Mouse (Mus musculus): ENCODE results near the gene F2rl1. TPM values are rescaled to one million over a fixed set of nuclear protein-coding genes. Genes with fewer than 3 reads are reported as not detected.
"Not testable (repeated sequence)": the region's sequence is repeated elsewhere in the genome, so short reads cannot be mapped to it uniquely, and the experiment has no call there.

Gene F2rl1
- polyA plus RNA-seq, 1 experiment = 0.42 TPM

DNA sequence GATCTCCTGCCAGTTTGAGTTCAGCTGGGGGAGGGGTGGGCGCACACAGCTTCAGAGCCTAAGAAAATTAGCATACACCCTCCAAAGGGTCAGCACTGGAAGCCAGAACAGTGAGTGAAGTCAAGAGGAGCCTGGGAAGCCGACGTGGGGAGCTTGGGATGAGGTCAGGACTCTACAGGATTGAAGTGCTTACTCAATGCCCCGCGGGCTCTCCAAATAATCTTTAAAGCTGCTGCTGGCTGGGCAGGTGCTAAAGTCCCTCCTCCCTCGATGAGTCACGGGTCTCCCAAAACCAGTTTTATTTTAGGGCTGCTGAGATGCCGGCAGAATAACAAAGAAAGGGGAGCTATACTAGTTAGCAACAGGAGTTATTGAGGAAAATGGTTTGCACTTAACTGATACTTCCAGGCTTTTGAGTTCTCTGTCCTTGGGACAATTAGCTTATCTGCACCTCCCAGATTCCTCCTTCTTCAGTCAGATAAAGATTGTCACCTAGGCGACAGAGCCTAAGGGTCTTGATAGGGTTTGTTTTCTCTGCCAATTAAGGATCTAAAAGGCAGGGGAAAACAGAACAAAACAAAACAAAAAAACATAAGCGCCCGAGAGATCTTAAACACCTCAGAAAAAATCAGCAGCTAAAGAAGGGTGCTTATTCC, 10.6 kb upstream of the F2rl1 start:
- TF ChIP-seq POLR2A (IDR thresholded peaks at IDR 0.05; ENCODE audit: extremely low read depth, insufficient read depth, low read length) = no peak
- TF ChIP-seq CTCF (IDR thresholded peaks at IDR 0.05; ENCODE audit: extremely low read depth, insufficient read depth, low read length) = no peak
- no peak overlapping the region for H3K4me3 ChIP-seq (ENCODE audit: insufficient read depth, low read length)
- H3K27ac ChIP-seq (ENCODE audit: insufficient read depth, low read length) = no peak overlapping the region
- no peaks in the 10 kb centered on the region for H3K4me1 ChIP-seq (ENCODE audit: control insufficient read depth, insufficient read depth, low read length)

GRCm38 (mm10) chr13:95535026-95535425, 10.0 kb upstream of the F2rl1 start:
- no peak overlapping the region for H3K4me3 ChIP-seq (ENCODE audit: insufficient read depth, low read length)
- TF ChIP-seq CTCF (IDR thresholded peaks at IDR 0.05; ENCODE audit: extremely low read depth, insufficient read depth, low read length) = no peak
- TF ChIP-seq POLR2A (IDR thresholded peaks at IDR 0.05; ENCODE audit: extremely low read depth, insufficient read depth, low read length) = no peak
- H3K27ac ChIP-seq (ENCODE audit: insufficient read depth, low read length) = no peak overlapping the region
- no peaks in the 10 kb centered on the region for H3K4me1 ChIP-seq (ENCODE audit: control insufficient read depth, insufficient read depth, low read length)

DNA sequence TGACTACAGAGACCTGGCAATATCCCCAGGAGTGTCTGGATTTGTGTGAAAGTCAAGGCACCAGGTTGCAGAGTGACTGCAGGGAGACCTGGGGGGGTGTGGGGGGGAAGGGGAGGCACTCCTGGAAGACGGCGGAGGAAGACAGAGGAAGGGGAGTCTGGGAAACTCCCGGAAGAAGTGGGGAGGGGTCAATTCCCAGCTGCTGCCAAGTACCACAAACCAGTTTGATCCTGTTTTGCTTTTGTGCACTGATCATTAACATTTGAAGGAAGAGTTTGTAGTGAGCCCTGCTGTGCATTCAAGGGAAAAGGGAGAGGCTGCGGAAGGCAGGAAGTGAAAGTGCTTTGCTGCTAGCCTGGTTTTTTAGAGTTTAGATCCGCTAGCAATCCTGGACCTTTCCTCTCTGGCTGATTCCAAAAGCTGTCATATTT, 9.1 kb upstream of the F2rl1 start:
- TF ChIP-seq CTCF (IDR thresholded peaks at IDR 0.05; ENCODE audit: extremely low read depth, insufficient read depth, low read length) = no peak
- no peak for TF ChIP-seq POLR2A (IDR thresholded peaks at IDR 0.05; ENCODE audit: extremely low read depth, insufficient read depth, low read length)
- H3K4me1 ChIP-seq (ENCODE audit: control insufficient read depth, insufficient read depth, low read length) = no peaks in the 10 kb centered on the region
- H3K4me3 ChIP-seq (ENCODE audit: insufficient read depth, low read length) = no peak overlapping the region
- no peak overlapping the region for H3K27ac ChIP-seq (ENCODE audit: insufficient read depth, low read length)

- H3K4me3 ChIP-seq (ENCODE audit: insufficient read depth, low read length) = no peak overlapping the region
- TF ChIP-seq POLR2A (IDR thresholded peaks at IDR 0.05; ENCODE audit: extremely low read depth, insufficient read depth, low read length) (no peak), CTCF (IDR thresholded peaks at IDR 0.05; ENCODE audit: extremely low read depth, insufficient read depth, low read length) (no peak)
- H3K27ac ChIP-seq (ENCODE audit: insufficient read depth, low read length) = no peak overlapping the region
- H3K4me1 ChIP-seq (ENCODE audit: control insufficient read depth, insufficient read depth, low read length) = no peaks in the 10 kb centered on the region
These were observed 8.6 kb upstream of the F2rl1 start for GRCm38 (mm10) chr13:95533640-95534039.

- not testable (repeated sequence) for H3K4me1 ChIP-seq (ENCODE audit: control insufficient read depth, insufficient read depth, low read length); H3K27ac ChIP-seq (ENCODE audit: insufficient read depth, low read length); H3K4me3 ChIP-seq (ENCODE audit: insufficient read depth, low read length)
These were observed 8.1 kb upstream of the F2rl1 start for GRCm38 (mm10) chr13:95533121-95533520.

DNA sequence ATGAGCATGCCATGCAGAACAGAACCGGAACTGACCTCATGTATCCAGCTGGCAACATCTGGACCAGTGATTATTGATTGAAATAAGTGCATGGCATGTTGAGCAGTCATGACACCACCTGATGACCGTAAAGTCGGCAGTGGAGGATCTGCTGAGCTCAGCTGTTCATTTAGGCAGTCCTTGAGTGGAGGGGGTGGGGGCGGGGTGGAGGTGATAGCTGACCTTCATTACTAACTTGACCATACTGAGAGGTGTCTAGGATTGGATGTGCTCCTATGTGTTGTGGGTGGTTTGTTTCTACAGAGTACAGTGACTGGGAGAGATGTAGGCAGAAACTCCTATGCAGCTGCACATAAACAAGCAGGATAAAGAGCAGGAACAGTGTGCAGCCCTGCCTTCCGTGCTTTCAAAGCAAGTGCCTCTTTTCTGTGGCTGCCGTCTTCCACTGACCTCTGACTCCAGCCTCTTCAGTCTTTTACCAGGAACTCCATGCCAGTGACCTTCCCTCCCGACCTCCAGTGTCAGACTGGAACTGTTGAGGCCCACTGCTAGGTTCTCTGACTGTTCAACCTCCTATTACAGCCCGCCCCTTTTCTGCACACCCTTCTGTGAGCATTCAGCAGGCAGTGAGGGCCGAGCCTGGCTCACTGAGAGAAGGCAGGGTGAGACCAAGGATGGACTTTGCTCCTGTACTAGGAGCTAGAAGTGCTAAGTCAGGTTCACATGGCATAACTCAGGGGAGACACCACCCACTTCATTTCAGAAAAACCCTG, 6.4 kb upstream of the F2rl1 start:
- TF ChIP-seq CTCF (IDR thresholded peaks at IDR 0.05; ENCODE audit: extremely low read depth, insufficient read depth, low read length) (no peak), POLR2A (IDR thresholded peaks at IDR 0.05; ENCODE audit: extremely low read depth, insufficient read depth, low read length) (no peak)
- Histone ChIP-seq H3K27ac (ENCODE audit: insufficient read depth, low read length) (no peak overlapping the region), H3K4me1 (ENCODE audit: control insufficient read depth, insufficient read depth, low read length) (no peaks in the 10 kb centered on the region), H3K4me3 (ENCODE audit: insufficient read depth, low read length) (no peak overlapping the region)

- Histone ChIP-seq H3K4me1 (ENCODE audit: control insufficient read depth, insufficient read depth, low read length) (no peaks in the 10 kb centered on the region; the same call in 1 of the 2 replicates), H3K27ac (ENCODE audit: insufficient read depth, low read length) (no peak overlapping the region), H3K4me3 (ENCODE audit: insufficient read depth, low read length) (no peak overlapping the region)
- TF ChIP-seq CTCF (IDR thresholded peaks at IDR 0.05; ENCODE audit: extremely low read depth, insufficient read depth, low read length) (no peak), POLR2A (IDR thresholded peaks at IDR 0.05; ENCODE audit: extremely low read depth, insufficient read depth, low read length) (no peak)
These were observed 4.2 kb upstream of the F2rl1 start for GRCm38 (mm10) chr13:95529246-95529645.

- Histone ChIP-seq H3K4me3 (ENCODE audit: insufficient read depth, low read length) (peak overlapping the region; percentile 9; the same call in 1 of the 2 replicates), H3K4me1 (ENCODE audit: control insufficient read depth, insufficient read depth, low read length) (no peaks in the 10 kb centered on the region; the same call in 1 of the 2 replicates), H3K27ac (ENCODE audit: insufficient read depth, low read length) (no peak overlapping the region)
- TF ChIP-seq CTCF (IDR thresholded peaks at IDR 0.05; ENCODE audit: extremely low read depth, insufficient read depth, low read length) (no peak), POLR2A (IDR thresholded peaks at IDR 0.05; ENCODE audit: extremely low read depth, insufficient read depth, low read length) (no peak)
These were observed 678 bp downstream of the F2rl1 start for GRCm38 (mm10) chr13:95524424-95524673.

- peak overlapping the region; percentile 9; the same call in 1 of the 2 replicates for H3K4me3 ChIP-seq (ENCODE audit: insufficient read depth, low read length)
- H3K4me1 ChIP-seq (ENCODE audit: control insufficient read depth, insufficient read depth, low read length) = no peaks in the 10 kb centered on the region; the same call in 1 of the 2 replicates
- no peak for TF ChIP-seq POLR2A (IDR thresholded peaks at IDR 0.05; ENCODE audit: extremely low read depth, insufficient read depth, low read length)
- no peak for TF ChIP-seq CTCF (IDR thresholded peaks at IDR 0.05; ENCODE audit: extremely low read depth, insufficient read depth, low read length)
- no peak overlapping the region for H3K27ac ChIP-seq (ENCODE audit: insufficient read depth, low read length)
These were observed 1.2 kb downstream of the F2rl1 start for GRCm38 (mm10) chr13:95523659-95524423.
